Mouse (Mus musculus) olfactory bulb, adult 2 months (tissue): ENCODE results near the gene Snx9. TPM values are rescaled to one million over a fixed set of nuclear protein-coding genes. Genes with fewer than 3 reads are reported as not detected.

Source experiments
- H3K27ac ChIP-seq: fragments of 200-500 bp; 2 replicates; pipeline ENCODE4 v1.5.1; 2012; ENCODE audit warnings: low read depth, low read length; ENCODE audit not compliant: insufficient read depth
- H3K4me1 ChIP-seq: fragments of 200-500 bp; 2 replicates; pipeline ENCODE4 v1.6.1; 2012; ENCODE audit warnings: low read length; ENCODE audit not compliant: control insufficient read depth, insufficient read depth
- H3K4me3 ChIP-seq: fragments of 200-500 bp; 2 replicates; pipeline ENCODE4 v1.5.1; 2012; ENCODE audit warnings: mild to moderate bottlenecking, low read depth, low read length, moderate library complexity; ENCODE audit not compliant: insufficient read depth
- CTCF ChIP-seq: fragments of 200-500 bp; IDR thresholded peaks from 2 replicates; pipeline ENCODE4 v1.5.1; 2012; ENCODE audit warnings: low read depth, mild to moderate bottlenecking, low read length, moderate library complexity; ENCODE audit not compliant: insufficient read depth
- POLR2A ChIP-seq: fragments of 200-500 bp; IDR thresholded peaks from 2 replicates; pipeline ENCODE4 v1.6.1; 2012; ENCODE audit warnings: mild to moderate bottlenecking, low read depth, low read length, moderate library complexity; ENCODE audit not compliant: insufficient read depth
- WGBS: fragments of 180-500 bp; shearing (Covaris S2); methylation state at CpG from one replicate; pipeline ENCODE4 v1.1.7; 2018; 5-methylcytosine and 5-hydroxymethylcytosine counted together
- polyA plus RNA-seq: library from polyadenylated mRNA; stranded (reverse); fragments of >200 nt; gene quantifications from 2 replicates; pipeline ENCODE4 v1.2.4, GENCODE M21; 2012; ENCODE audit warnings: low replicate concordance; ENCODE audit not compliant: missing spikeins, insufficient read depth, insufficient read length

The Snx9 gene
- polyA plus RNA-seq, 1 experiment = not detected

DNA sequence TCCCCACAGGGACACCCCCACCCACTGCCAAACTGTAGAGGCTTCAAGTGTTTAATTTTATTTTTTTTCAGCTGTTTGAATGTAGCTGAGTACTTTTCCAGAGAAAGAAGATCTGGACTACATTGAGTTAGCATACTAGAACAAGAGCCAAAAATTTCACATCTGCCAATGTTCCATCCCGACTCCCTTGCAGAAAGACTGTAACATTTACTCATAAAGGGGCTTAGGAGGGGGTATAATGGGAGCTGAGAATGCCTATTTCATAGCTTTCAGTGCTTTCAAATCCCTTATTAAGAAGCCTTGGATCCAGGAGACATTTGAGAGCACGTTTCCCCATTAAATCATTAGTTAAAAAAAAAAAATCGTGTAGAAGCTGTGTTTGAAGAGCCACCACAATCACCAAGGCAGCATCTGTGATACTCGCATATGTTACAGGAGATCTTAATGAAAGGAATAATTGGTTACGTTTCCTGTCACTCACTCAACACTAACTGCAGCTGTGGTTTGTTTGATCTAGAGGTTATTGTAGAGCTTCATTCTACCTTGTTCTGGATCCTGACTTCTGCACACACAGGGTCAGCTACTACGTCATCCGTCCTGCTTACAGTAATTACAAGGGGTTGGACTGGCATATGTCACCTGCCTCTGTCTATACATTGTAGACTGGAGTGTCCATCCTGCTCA is 35.8 kb upstream of the Snx9 start:
- H3K4me3 ChIP-seq = no peak overlapping the region

DNA sequence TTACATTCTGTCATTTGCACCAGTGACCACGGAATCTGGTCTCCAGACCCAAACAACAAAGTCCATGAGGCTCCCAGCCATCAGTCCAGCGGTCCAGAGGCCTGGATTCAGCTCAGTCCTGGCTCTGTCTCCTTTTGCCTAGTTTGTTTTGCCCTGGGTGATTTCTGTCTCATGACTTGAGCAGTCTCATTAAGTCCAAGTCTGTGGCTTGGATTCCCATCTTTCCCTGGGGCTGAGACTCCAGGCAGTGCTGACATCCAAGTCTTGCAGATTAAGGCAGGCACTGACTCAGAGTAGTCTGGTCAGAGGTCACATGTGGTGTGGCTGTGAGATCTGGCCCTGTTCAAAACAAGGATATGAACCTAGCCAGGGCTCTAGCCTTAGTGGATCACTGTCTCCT is 35.2 kb upstream of the Snx9 start:
- Histone ChIP-seq H3K4me1 (no peaks in the 10 kb centered on the region), H3K27ac (no peak overlapping the region), H3K4me3 (no peak overlapping the region)
- no peak for TF ChIP-seq POLR2A
- TF ChIP-seq CTCF = no peak
- WGBS = 81% methylated on average over 2 of the region's 2 CpGs

More for the DNA sequence above, 35.8 kb upstream of the Snx9 start:
- 69% methylated on average over 7 of the region's 7 CpGs for WGBS
- no peaks in the 10 kb centered on the region for H3K4me1 ChIP-seq
- TF ChIP-seq CTCF (no peak), POLR2A (no peak)
- H3K27ac ChIP-seq = no peak overlapping the region

DNA sequence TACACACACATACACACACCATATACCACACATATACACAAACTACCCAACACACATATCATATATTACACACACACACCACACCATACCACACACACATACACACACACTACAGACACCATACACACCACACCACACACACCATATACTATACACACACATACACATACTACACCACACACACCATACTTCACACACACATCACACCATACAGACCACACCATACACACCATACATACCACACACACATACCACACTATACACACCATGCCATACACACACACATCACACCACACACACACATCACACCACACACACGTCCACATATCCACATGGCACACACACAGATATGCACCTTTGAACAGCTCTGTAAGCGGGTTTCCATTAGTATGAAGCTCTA is 34.3 kb upstream of the Snx9 start:
- Histone ChIP-seq H3K4me1 (no peaks in the 10 kb centered on the region), H3K27ac (no peak overlapping the region), H3K4me3 (no peak overlapping the region)
- TF ChIP-seq POLR2A (no peak), CTCF (no peak)
- WGBS = 95% methylated on average over 2 of the region's 2 CpGs

DNA sequence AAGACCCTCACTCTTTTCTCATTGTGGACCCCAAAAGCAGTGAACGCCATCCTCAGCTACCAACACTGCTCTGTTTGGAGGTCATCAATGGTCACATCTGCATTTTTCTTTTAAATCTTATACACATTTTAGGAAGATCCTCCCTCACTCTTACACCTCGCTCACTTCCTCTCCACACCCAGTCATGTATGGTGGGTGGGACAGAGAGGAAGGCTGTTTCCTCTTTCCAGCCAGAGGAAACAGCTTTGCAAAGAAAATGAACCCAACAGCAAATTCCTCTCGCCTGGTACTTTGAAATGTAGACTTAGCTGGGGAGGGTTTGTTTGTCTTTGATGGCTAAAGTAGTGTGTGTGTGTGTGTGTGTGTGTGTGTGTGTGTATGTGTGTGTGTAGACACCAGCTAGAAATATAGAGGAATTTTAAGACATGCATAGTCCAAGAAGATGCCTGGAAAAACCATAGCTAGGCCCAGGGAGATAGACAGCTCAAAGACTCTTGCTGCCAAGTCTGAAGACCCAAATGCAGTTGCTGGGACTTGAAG is 33.2 kb upstream of the Snx9 start:
- no peaks in the 10 kb centered on the region for H3K4me1 ChIP-seq
- H3K27ac ChIP-seq = no peak overlapping the region
- TF ChIP-seq CTCF = no peak
- no peak for TF ChIP-seq POLR2A
- 92% methylated on average over 3 of the region's 3 CpGs for WGBS
- H3K4me3 ChIP-seq = no peak overlapping the region

DNA sequence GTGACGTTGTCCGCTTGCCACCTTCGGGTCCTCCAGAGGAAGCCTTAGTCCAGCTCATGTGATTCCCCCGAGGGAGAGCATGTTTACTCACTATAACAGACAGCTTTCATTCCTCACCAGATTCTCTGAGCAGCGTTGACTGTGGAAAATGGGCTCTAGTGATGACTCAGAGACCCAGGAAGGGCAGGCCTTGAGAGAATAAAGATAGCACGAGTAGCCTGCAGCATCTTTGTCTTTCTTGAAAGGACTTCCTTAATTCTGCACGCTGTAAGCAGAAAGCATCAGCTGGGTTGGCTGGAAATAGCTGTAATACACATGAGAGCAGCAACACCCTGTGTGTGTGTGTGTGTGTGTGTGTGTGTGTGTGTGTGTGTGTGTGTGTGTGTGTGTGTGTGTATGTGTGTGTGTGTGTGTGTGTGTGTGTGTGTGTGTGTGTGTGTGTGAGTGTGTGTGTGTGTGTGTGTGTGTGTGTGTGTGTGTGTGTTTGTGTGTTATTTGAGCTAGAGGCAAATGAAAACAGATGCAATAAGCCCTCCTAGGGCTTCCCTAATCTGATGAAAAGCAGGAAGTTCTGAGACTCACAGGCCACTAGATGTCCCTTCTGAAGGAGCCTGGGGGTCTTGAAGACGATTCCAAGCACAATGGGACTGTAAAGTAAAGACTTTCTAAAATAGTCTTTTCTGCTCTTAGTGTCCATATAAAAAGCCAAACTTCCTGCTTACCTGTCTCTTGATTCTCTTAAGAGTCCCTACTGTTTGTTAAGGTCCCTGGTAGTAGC is 27.1 kb upstream of the Snx9 start:
- H3K4me3 ChIP-seq = no peak overlapping the region
- TF ChIP-seq CTCF = no peak
- TF ChIP-seq POLR2A = no peak
- WGBS = 47% methylated on average over 8 of the region's 8 CpGs
- peaks cover 3% of the 10 kb centered on the region; the same call in 1 of the 2 replicates for H3K4me1 ChIP-seq
- no peak overlapping the region; the same call in 1 of the 2 replicates for H3K27ac ChIP-seq

DNA sequence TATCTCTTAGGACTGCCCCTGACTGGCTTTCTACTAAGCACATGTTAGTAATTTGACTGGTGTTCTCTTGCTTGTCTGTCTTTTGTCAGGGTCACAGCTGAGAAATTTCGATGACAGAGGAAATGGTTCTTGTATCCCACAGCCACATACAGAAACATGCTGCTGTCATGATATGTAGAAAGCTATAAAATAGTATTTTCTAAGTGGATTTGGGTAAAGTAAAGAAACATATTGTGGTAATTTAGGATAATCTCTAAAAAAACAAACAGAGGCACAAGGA is 26.5 kb upstream of the Snx9 start:
- TF ChIP-seq POLR2A = no peak
- no peak for TF ChIP-seq CTCF

DNA sequence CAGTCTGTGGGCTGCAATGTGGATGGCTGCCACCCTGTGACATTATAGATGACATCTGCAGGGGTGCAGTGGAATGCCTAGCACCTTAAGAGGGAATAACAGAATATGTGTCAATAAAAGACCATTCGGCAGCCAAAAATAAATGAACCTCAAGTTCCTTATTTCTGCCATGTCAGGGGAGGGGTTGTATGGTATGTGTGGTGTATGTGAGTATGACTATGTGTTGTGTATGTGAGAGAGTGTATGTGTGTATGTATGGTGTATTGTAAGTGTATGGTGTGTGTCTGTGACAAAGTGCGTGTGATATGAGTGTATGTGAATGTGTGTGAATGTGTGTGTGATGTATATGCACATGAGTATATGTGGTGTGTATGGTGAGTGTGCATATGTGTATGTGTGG is 23.3 kb upstream of the Snx9 start:
- Histone ChIP-seq H3K4me3 (no peak overlapping the region), H3K27ac (no peak overlapping the region), H3K4me1 (peaks cover 10% of the 10 kb centered on the region; the same call in 1 of the 2 replicates)
- 89% methylated on average over 2 of the region's 2 CpGs for WGBS
- TF ChIP-seq POLR2A = no peak
- no peak for TF ChIP-seq CTCF

More for the DNA sequence above, 26.5 kb upstream of the Snx9 start:
- H3K4me3 ChIP-seq = no peak overlapping the region
- H3K27ac ChIP-seq = no peak overlapping the region
- WGBS = 60% methylated on average over 1 of the region's 1 CpGs
- H3K4me1 ChIP-seq = peaks cover 5% of the 10 kb centered on the region; the same call in 1 of the 2 replicates

DNA sequence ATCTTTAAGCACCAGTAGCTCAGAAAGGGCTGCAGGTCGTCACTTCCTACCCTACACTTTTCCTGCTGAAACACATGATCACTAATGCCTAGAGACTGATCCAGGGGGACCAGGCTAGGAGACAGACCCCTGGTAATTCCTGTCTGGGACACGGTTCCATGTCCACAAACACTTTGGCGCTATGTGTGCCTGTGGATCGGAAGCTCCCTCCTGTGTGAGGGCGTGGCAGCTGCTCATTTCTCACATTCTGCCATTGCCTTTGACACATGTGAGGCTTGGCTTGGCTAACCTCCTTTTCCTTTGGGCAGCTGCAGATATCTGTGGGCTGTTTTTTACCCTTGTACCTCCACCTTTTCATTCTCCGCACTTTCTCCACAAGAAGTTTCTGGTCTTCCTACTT is 22.0 kb upstream of the Snx9 start:
- no peak for TF ChIP-seq CTCF
- no peak for TF ChIP-seq POLR2A
- Histone ChIP-seq H3K4me1 (peaks cover 7% of the 10 kb centered on the region; the same call in 1 of the 2 replicates), H3K4me3 (no peak overlapping the region), H3K27ac (no peak overlapping the region)
- 64% methylated on average over 6 of the region's 6 CpGs for WGBS

DNA sequence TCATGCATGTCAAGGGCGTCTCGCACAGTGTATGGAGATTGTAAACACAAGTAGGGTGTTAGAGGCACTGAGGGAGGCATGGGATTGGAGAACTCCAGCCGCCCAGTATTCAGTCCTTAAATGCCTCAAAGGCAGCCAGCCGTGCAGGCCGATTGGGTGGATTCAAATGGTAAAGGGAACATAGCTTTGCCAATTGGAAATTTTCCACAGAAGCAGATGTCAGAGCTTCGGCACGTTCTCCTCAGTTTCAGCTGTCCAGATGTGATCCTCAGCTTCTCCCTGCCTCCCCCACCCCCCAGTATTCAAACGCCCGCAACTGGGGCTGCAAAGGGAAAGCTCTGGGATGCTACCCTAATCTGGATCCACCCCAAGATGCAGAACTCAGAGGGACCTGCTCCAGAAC is 21.3 kb upstream of the Snx9 start:
- WGBS = 22% methylated on average over 9 of the region's 9 CpGs

More for the DNA sequence above, 21.3 kb upstream of the Snx9 start:
- TF ChIP-seq CTCF (no peak), POLR2A (no peak)
- no peak overlapping the region for H3K27ac ChIP-seq
- no peak overlapping the region for H3K4me3 ChIP-seq
- peaks cover 7% of the 10 kb centered on the region; the same call in 1 of the 2 replicates for H3K4me1 ChIP-seq
